Mouse (Mus musculus): Measurements from ENCODE around the gene Rnf20. TPM values are rescaled to one million over a fixed set of nuclear protein-coding genes. Genes with fewer than 3 reads are reported as not detected.

The Rnf20 gene
- 129 to 159 TPM (median 144 TPM) in 4 replicates for total RNA-seq (2023)

GRCm38 (mm10) chr4:49631319-49632138, at the start of gene Rnf20:
Rnf20 (plus strand) TSS chr4:49632006.

GRCm38 (mm10) chr4:49597183-49598100, 34.4 kb upstream of the Rnf20 start, which contains the start of gene Tmem246:
Tmem246 (minus strand) TSS chr4:49597876.

GRCm38 (mm10) chr4:49681812-49682211, 50.0 kb downstream of the Rnf20 start, which contains the start of gene Ppp3r2:
Ppp3r2 (minus strand) TSS chr4:49682024.

Other genes with a start within 250 kb of the Rnf20 start
- not detected in 4 replicates for gene Acnat2, start 223.9 kb upstream of the Rnf20 start, total RNA-seq (2023)
- gene Acnat1, start 158.1 kb upstream of the Rnf20 start, total RNA-seq (2023), result not detected in 4 replicates
- not detected in 4 replicates for gene Baat, start 125.4 kb upstream of the Rnf20 start, total RNA-seq (2023)
- 10.0 to 12.4 TPM (median 10.4 TPM) in 4 replicates for gene Mrpl50, start 110.9 kb upstream of the Rnf20 start, total RNA-seq (2023)
- gene Zfp189, start 110.8 kb upstream of the Rnf20 start, total RNA-seq (2023), result 3.0 to 4.8 TPM (median 4.2 TPM) in 4 replicates
- not detected in 4 replicates for gene Aldob, start 82.5 kb upstream of the Rnf20 start, total RNA-seq (2023)
- gene Tmem246, start 34.1 kb upstream of the Rnf20 start, total RNA-seq (2023), result not detected in 4 replicates
- not detected in 4 replicates for gene Ppp3r2, start 50.0 kb downstream of the Rnf20 start, total RNA-seq (2023)
- gene Grin3a, start 213.7 kb downstream of the Rnf20 start, total RNA-seq (2023), result not detected in 4 replicates